Mouse (Mus musculus) ES-Bruce4 (cell line): ENCODE results near the gene Mad2l2. TPM values are rescaled to one million over a fixed set of nuclear protein-coding genes. Genes with fewer than 3 reads are reported as not detected.
A peak's percentile ranks its signal among the peaks of the same experiment; 100 is the strongest.

Experiments used
- H3K27ac ChIP-seq: 2 replicates; pipeline ENCODE4 v1.5.1; 2012; ENCODE audit warnings: low read length, inconsistent platforms; ENCODE audit not compliant: insufficient read depth
- H3K27me3 ChIP-seq: 2 replicates; pipeline ENCODE4 v1.6.1; 2012; ENCODE audit warnings: mild to moderate bottlenecking, low read length, inconsistent platforms; ENCODE audit not compliant: control insufficient read depth, poor library complexity, insufficient read depth, severe bottlenecking
- H3K36me3 ChIP-seq: 2 replicates; pipeline ENCODE4 v1.6.1; 2012; ENCODE audit warnings: inconsistent platforms, mild to moderate bottlenecking, low read length, moderate library complexity; ENCODE audit not compliant: control insufficient read depth, poor library complexity, insufficient read depth, severe bottlenecking
- H3K4me1 ChIP-seq: one replicate; pipeline ENCODE4 v1.8.1; 2011; ENCODE audit warnings: low read length; ENCODE audit not compliant: control insufficient read depth, insufficient read depth
- H3K4me3 ChIP-seq: 2 replicates; pipeline ENCODE4 v1.5.1; 2011; ENCODE audit warnings: low read depth, mild to moderate bottlenecking, low read length
- H3K9ac ChIP-seq: 2 replicates; pipeline ENCODE4 v1.6.1; 2012; ENCODE audit warnings: low read depth, mild to moderate bottlenecking, inconsistent platforms; ENCODE audit not compliant: poor library complexity, severe bottlenecking
- H3K9me3 ChIP-seq: replicated peaks from 2 replicates; pipeline ENCODE4 v1.6.1; 2012; ENCODE audit warnings: mild to moderate bottlenecking, low read length, inconsistent platforms; ENCODE audit not compliant: control insufficient read depth, poor library complexity, insufficient read depth, severe bottlenecking
- CTCF ChIP-seq: IDR thresholded peaks from one replicate; pipeline ENCODE4 v1.8.1; 2011; ENCODE audit warnings: low read depth, low read length
- EP300 ChIP-seq: IDR thresholded peaks from 2 replicates; pipeline ENCODE4 v1.6.1; 2011; ENCODE audit warnings: low read depth, low read length; ENCODE audit not compliant: insufficient read depth
- POLR2A ChIP-seq: IDR thresholded peaks from one replicate; pipeline ENCODE4 v1.8.1; 2011; ENCODE audit warnings: low read length; ENCODE audit not compliant: insufficient read depth
- polyA plus RNA-seq: library from polyadenylated mRNA; stranded (reverse); fragments of >200 nt; gene quantifications from 2 replicates; pipeline ENCODE4 v1.2.4, GENCODE M21; 2011; ENCODE audit warnings: low read depth; ENCODE audit not compliant: missing spikeins, insufficient read depth, insufficient read length

The Mad2l2 gene
- polyA plus RNA-seq, 1 experiment: 45.9 TPM

- Histone ChIP-seq H3K27ac (no peak overlapping the region), H3K36me3 (no peaks in the 10 kb centered on the region), H3K4me1 (peaks cover 3% of the 10 kb centered on the region), H3K9ac (no peak overlapping the region), H3K4me3 (peak overlapping the region; percentile 17), H3K9me3 (no peaks in the 10 kb centered on the region), H3K27me3 (no peaks in the 10 kb centered on the region)
- TF ChIP-seq EP300 (peak; percentile 39; the same call in 1 of the 2 replicates), CTCF (peak; percentile 78), POLR2A (no peak)
These were observed 33.8 kb downstream of the Mad2l2 start for GRCm38 (mm10) chr4:148164002-148164439.

GRCm38 (mm10) chr4:148164461-148164860 lies 34.3 kb downstream of the Mad2l2 start:
- Histone ChIP-seq H3K27me3 (no peaks in the 10 kb centered on the region), H3K9ac (no peak overlapping the region), H3K4me1 (peaks cover 3% of the 10 kb centered on the region), H3K27ac (no peak overlapping the region), H3K36me3 (no peaks in the 10 kb centered on the region), H3K9me3 (no peaks in the 10 kb centered on the region), H3K4me3 (peak overlapping the region; percentile 17; the same call in 1 of the 2 replicates)
- TF ChIP-seq EP300 (no peak), POLR2A (no peak), CTCF (no peak)

GRCm38 (mm10) chr4:148165551-148165950 lies 35.4 kb downstream of the Mad2l2 start:
- Histone ChIP-seq H3K27ac (no peak overlapping the region), H3K9ac (no peak overlapping the region), H3K9me3 (no peaks in the 10 kb centered on the region), H3K4me1 (peaks cover 3% of the 10 kb centered on the region), H3K4me3 (peak overlapping the region; percentile 12; the same call in 1 of the 2 replicates), H3K27me3 (no peaks in the 10 kb centered on the region), H3K36me3 (no peaks in the 10 kb centered on the region)
- no peak for TF ChIP-seq EP300
- TF ChIP-seq POLR2A: no peak
- TF ChIP-seq CTCF: no peak

- Histone ChIP-seq H3K4me3 (0 out of 2 replicates have a peak overlapping the region, but pooled peaks have one; percentile 9), H3K9ac (no peak overlapping the region), H3K4me1 (no peaks in the 10 kb centered on the region), H3K27ac (no peak overlapping the region), H3K27me3 (no peaks in the 10 kb centered on the region), H3K9me3 (no peaks in the 10 kb centered on the region), H3K36me3 (no peaks in the 10 kb centered on the region)
- no peak for TF ChIP-seq POLR2A
- no peak for TF ChIP-seq EP300
- TF ChIP-seq CTCF: no peak
These were observed 36.2 kb downstream of the Mad2l2 start for GRCm38 (mm10) chr4:148166431-148166830.

- TF ChIP-seq POLR2A (no peak), CTCF (peak; percentile 76)
- Histone ChIP-seq H3K9ac (no peak overlapping the region), H3K4me1 (no peaks in the 10 kb centered on the region), H3K9me3 (no peaks in the 10 kb centered on the region), H3K27me3 (no peaks in the 10 kb centered on the region), H3K36me3 (no peaks in the 10 kb centered on the region), H3K4me3 (no peak overlapping the region), H3K27ac (no peak overlapping the region)
These were observed 36.8 kb downstream of the Mad2l2 start for GRCm38 (mm10) chr4:148166986-148167385.

- Histone ChIP-seq H3K4me1 (no peaks in the 10 kb centered on the region), H3K27me3 (no peaks in the 10 kb centered on the region), H3K9ac (no peak overlapping the region), H3K9me3 (no peaks in the 10 kb centered on the region), H3K4me3 (no peak overlapping the region), H3K36me3 (no peaks in the 10 kb centered on the region), H3K27ac (no peak overlapping the region)
- TF ChIP-seq EP300: no peak
- no peak for TF ChIP-seq POLR2A
- peak; percentile 84 for TF ChIP-seq CTCF
These were observed 38.1 kb downstream of the Mad2l2 start for GRCm38 (mm10) chr4:148168287-148168686.
